Mouse (Mus musculus) G1E (cell line): Measurements from ENCODE around the gene Dlx6. TPM values are rescaled to one million over a fixed set of nuclear protein-coding genes. Genes with fewer than 3 reads are reported as not detected.

Source experiments
- ATAC-seq: 2 replicates; pipeline ENCODE4 v1.8.0; 2016; ENCODE audit warnings: mild to moderate bottlenecking; ENCODE audit not compliant: insufficient number of reproducible peaks, poor library complexity, low FRiP score, severe bottlenecking; ENCODE audit errors: extremely low read depth
- DNase-seq: peaks from one replicate; pipeline ENCODE4 v3.0.0; 2012; ENCODE audit warnings: low spot score
- H3K27me3 ChIP-seq: 2 replicates; pipeline ENCODE4 v1.6.1; 2012; ENCODE audit warnings: mild to moderate bottlenecking, low read length, inconsistent platforms; ENCODE audit not compliant: insufficient read depth
- H3K36me3 ChIP-seq: replicated peaks from 2 replicates; pipeline ENCODE3; 2012; ENCODE audit warnings: mild to moderate bottlenecking, inconsistent platforms
- H3K4me1 ChIP-seq: 2 replicates; pipeline ENCODE4 v1.6.1; 2012; ENCODE audit warnings: low read depth, low read length, inconsistent platforms, mixed read lengths; ENCODE audit not compliant: insufficient read depth
- H3K4me3 ChIP-seq: 2 replicates; pipeline ENCODE4 v1.5.1; 2012; ENCODE audit warnings: low read depth, mild to moderate bottlenecking, inconsistent platforms, low read length, moderate library complexity, mixed read lengths
- H3K9me3 ChIP-seq: replicated peaks from 2 replicates; pipeline ENCODE4 v1.6.1; 2012; ENCODE audit warnings: inconsistent platforms
- CTCF ChIP-seq: IDR thresholded peaks from 2 replicates; pipeline ENCODE4 v1.5.1; 2012; ENCODE audit warnings: low read depth, low read length, inconsistent platforms, mixed read lengths
- GATA1 ChIP-seq: IDR thresholded peaks from 2 replicates; pipeline ENCODE4 v1.6.1; 2012; ENCODE audit warnings: borderline replicate concordance, low read length, inconsistent platforms, mixed read lengths
- GATA2 ChIP-seq: IDR thresholded peaks from 2 replicates; pipeline ENCODE4 v1.6.1; 2012; ENCODE audit warnings: low read depth, low read length, inconsistent platforms, borderline replicate concordance
- POLR2AphosphoS5 ChIP-seq: IDR thresholded peaks from 2 replicates; pipeline ENCODE4 v1.6.1; 2012; ENCODE audit warnings: low read depth, low read length, inconsistent platforms; ENCODE audit not compliant: insufficient replicate concordance
- TAL1 ChIP-seq: conservative IDR thresholded peaks from 2 replicates; pipeline ENCODE4 v1.6.1; 2012; ENCODE audit warnings: low read depth, low read length, inconsistent platforms, mixed read lengths
- polyA plus RNA-seq: library from polyadenylated mRNA; stranded (reverse); fragments of >175 nt; gene quantifications from 2 replicates; pipeline ENCODE4 v1.2.3, GENCODE M21; 2012
- total RNA-seq, 2 experiments: library from RNA; stranded (forward) in 1 of 2; stranded (reverse) in 1 of 2; fragments of 200-1000 nt in 1 of 2; fragments of >200 nt in 1 of 2; fragmentation: Nextera tagmentation in 1 of 2; gene quantifications; 2 replicates each; pipeline ENCODE4 v1.2.3; 2014 to 2017

Dlx6 gene
- total RNA-seq (2014; fragmentation: Nextera tagmentation) (not detected in 2 replicates), total RNA-seq (2017) (1.1 TPM in 1 of 2 replicates, not detected in the other), polyA plus RNA-seq (not detected in 2 replicates)

DNA sequence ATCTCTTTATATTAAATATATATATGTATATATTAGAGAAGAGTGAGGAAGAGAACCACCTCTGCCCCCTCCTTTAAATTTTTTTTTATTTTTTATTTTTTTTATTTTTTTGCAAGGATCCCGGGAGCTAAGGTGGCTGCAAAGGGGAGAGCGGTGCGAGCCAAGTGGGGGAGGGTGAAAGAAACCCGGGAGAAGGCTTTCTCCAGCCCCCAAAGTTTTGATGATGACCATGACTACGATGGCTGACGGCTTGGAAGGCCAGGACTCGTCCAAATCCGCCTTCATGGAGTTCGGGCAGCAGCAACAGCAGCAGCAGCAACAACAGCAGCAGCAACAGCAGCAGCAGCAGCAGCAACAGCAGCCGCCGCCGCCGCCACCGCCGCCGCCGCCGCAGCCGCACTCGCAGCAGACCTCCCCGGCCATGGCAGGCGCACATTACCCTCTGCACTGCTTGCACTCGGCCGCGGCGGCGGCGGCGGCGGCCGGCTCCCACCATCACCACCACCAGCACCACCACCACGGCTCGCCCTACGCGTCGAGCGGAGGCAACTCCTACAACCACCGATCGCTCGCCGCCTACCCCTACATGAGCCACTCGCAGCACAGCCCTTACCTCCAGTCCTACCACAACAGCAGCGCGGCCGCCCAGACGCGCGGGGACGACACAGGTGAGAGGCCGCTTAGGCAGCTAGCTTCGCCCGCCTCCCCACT lies at the start of gene Dlx6:
Dlx6 (plus strand) TSS at position 175 of the 711 bp plus-strand sequence.
- DNase-seq (no peak), ATAC-seq (no peak)
- Histone ChIP-seq H3K4me3 (no peak within 1 kb of the TSS; the same call in 1 of the 2 replicates), H3K36me3 (no peaks in the 10 kb centered on the region), H3K27me3 (peaks cover 61% of the 10 kb centered on the region), H3K9me3 (no peaks in the 10 kb centered on the region), H3K4me1 (0 out of 2 replicates have a peak, but pooled peaks cover 4% of the 10 kb centered on the region)
- TF ChIP-seq GATA2 (no peak), POLR2AphosphoS5 (no peak), TAL1 (no peak), CTCF (no peak), GATA1 (no peak)

GRCm38 (mm10) chr6:6816821-6817220 lies 46.3 kb upstream of the Dlx6 start:
- Histone ChIP-seq H3K36me3 (no peaks in the 10 kb centered on the region), H3K4me1 (no peaks in the 10 kb centered on the region), H3K4me3 (no peak overlapping the region), H3K9me3 (no peaks in the 10 kb centered on the region), H3K27me3 (0 out of 2 replicates have a peak, but pooled peaks cover 6% of the 10 kb centered on the region)
- ATAC-seq (no peak), DNase-seq (no peak)
- TF ChIP-seq GATA2 = no peak
- no peak for TF ChIP-seq TAL1
- TF ChIP-seq POLR2AphosphoS5 = no peak
- no peak for TF ChIP-seq CTCF
- no peak for TF ChIP-seq GATA1

DNA sequence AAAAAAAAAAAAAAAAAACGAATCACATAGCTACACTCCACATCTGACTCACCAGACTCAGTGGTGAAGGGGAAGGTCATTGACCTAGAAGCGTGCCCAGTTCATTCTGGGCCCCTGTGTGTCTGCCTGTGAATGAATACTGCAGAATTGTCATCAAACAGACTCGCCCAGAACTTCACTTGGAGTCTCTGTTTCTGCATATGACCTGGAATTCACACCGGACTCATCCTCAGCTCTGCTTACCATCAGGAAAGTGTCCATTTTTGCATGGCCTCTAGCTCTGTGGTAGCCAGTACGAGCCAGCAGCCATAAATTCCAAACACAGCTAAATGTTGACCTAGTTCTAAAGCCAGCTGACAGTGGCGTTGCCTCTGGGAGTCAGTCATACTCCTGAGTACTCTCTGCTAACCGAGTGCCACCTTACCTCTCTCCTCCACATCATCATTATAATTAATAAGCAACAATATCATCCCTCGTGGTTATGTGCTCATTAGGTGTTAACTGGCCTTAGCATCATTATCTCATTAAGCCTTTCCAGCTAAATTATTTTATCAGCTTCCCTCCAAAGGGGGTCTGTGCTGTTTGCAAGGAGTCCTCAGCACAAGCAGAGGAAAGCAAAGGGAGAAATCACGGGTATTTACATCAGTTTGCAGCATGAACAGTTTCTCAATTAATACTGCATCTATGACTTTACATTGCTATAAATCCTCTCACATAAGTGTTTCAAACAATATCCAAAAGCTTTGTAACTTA lies 44.9 kb upstream of the Dlx6 start:
- H3K4me3 ChIP-seq = no peak overlapping the region
- TF ChIP-seq TAL1 (no peak), GATA2 (no peak), POLR2AphosphoS5 (no peak), GATA1 (no peak), CTCF (no peak)
- H3K4me1 ChIP-seq = no peaks in the 10 kb centered on the region
- no peak for ATAC-seq
- DNase-seq = no peak
- H3K9me3 ChIP-seq = no peaks in the 10 kb centered on the region
- no peaks in the 10 kb centered on the region for H3K36me3 ChIP-seq
- 0 out of 2 replicates have a peak, but pooled peaks cover 6% of the 10 kb centered on the region for H3K27me3 ChIP-seq

- Histone ChIP-seq H3K36me3 (no peaks in the 10 kb centered on the region), H3K9me3 (no peaks in the 10 kb centered on the region), H3K4me3 (no peak overlapping the region), H3K4me1 (no peaks in the 10 kb centered on the region), H3K27me3 (0 out of 2 replicates have a peak, but pooled peaks cover 6% of the 10 kb centered on the region)
- ATAC-seq = no peak
- TF ChIP-seq GATA2 (no peak), POLR2AphosphoS5 (no peak), CTCF (no peak), TAL1 (no peak), GATA1 (no peak)
- DNase-seq = no peak
Measured at GRCm38 (mm10) chr6:6819134-6819533, 44.0 kb upstream of the Dlx6 start.

GRCm38 (mm10) chr6:6825313-6825712 lies 37.8 kb upstream of the Dlx6 start:
- ATAC-seq (no peak), DNase-seq (no peak)
- Histone ChIP-seq H3K9me3 (no peaks in the 10 kb centered on the region), H3K4me3 (no peak overlapping the region), H3K4me1 (no peaks in the 10 kb centered on the region), H3K27me3 (no peaks in the 10 kb centered on the region), H3K36me3 (no peaks in the 10 kb centered on the region)
- TF ChIP-seq CTCF = no peak
- no peak for TF ChIP-seq GATA1
- TF ChIP-seq POLR2AphosphoS5 = no peak
- TF ChIP-seq GATA2 = no peak
- no peak for TF ChIP-seq TAL1

GRCm38 (mm10) chr6:6826861-6827260 lies 36.3 kb upstream of the Dlx6 start:
- no peak for ATAC-seq
- H3K4me1 ChIP-seq = no peaks in the 10 kb centered on the region
- DNase-seq = no peak
- no peaks in the 10 kb centered on the region for H3K36me3 ChIP-seq
- H3K4me3 ChIP-seq = no peak overlapping the region
- no peaks in the 10 kb centered on the region for H3K9me3 ChIP-seq
- TF ChIP-seq GATA1 (no peak), CTCF (no peak), POLR2AphosphoS5 (no peak), GATA2 (no peak), TAL1 (no peak)
- H3K27me3 ChIP-seq = no peaks in the 10 kb centered on the region
